Mouse (Mus musculus) midbrain, embryonic 16.5 days (tissue): Measurements from ENCODE around the gene Sco2. TPM values are rescaled to one million over a fixed set of nuclear protein-coding genes. Genes with fewer than 3 reads are reported as not detected.

ENCODE experiments used
- ATAC-seq: fragments of 200-750 bp; cut with Nextera tagmentation; 2 replicates; pipeline ENCODE4 v1.8.0; 2017; ENCODE audit warnings: moderate TSS enrichment
- H3K27ac ChIP-seq: fragments of 300-500 bp; sonication (generic); 2 replicates; pipeline ENCODE4 v1.5.1; 2014; ENCODE audit warnings: mild to moderate bottlenecking, low read length, mixed read lengths
- H3K27me3 ChIP-seq: fragments of 300-500 bp; sonication (generic); 2 replicates; pipeline ENCODE4 v1.6.1; 2014; ENCODE audit warnings: low read depth, low read length, mixed read lengths; ENCODE audit not compliant: control insufficient read depth, insufficient read depth
- H3K36me3 ChIP-seq: fragments of 300-500 bp; sonication (generic); 2 replicates; pipeline ENCODE4 v1.6.1; 2014; ENCODE audit warnings: mild to moderate bottlenecking, low read length, moderate library complexity, mixed read lengths; ENCODE audit not compliant: control insufficient read depth, insufficient read depth
- H3K4me1 ChIP-seq: fragments of 300-500 bp; sonication (generic); 2 replicates; pipeline ENCODE4 v1.6.1; 2014; ENCODE audit warnings: mild to moderate bottlenecking, low read length, mixed read lengths; ENCODE audit not compliant: control insufficient read depth, insufficient read depth
- H3K4me2 ChIP-seq: fragments of 300-500 bp; sonication (generic); 2 replicates; pipeline ENCODE4 v1.6.1; 2014; ENCODE audit warnings: mild to moderate bottlenecking, low read length, mixed read lengths
- H3K4me3 ChIP-seq: fragments of 300-500 bp; sonication (generic); 2 replicates; pipeline ENCODE4 v1.5.1; 2014; ENCODE audit warnings: low read depth, mild to moderate bottlenecking, low read length, moderate library complexity, mixed read lengths
- H3K9ac ChIP-seq: fragments of 300-500 bp; sonication (generic); 2 replicates; pipeline ENCODE4 v1.6.1; 2014; ENCODE audit warnings: low read depth, low read length, mixed read lengths
- H3K9me3 ChIP-seq: fragments of 300-500 bp; sonication (generic); replicated peaks from 2 replicates; pipeline ENCODE4 v1.6.1; 2014; ENCODE audit warnings: mild to moderate bottlenecking, low read length, mixed read lengths; ENCODE audit not compliant: control insufficient read depth, poor library complexity, severe bottlenecking
- WGBS: fragments of 180-500 bp; shearing (Covaris S2); extraction: QIAGEN DNeasy Blood & Tissue Kit; methylation state at CpG from one replicate; pipeline ENCODE4 v1.1.7; 2014; 5-methylcytosine and 5-hydroxymethylcytosine counted together
- polyA plus RNA-seq: library from polyadenylated mRNA; unstranded; fragments of >200 nt; fragmentation: Nextera tagmentation; extraction: Ambion mirVana; gene quantifications from 2 replicates; pipeline ENCODE4 v1.2.1, GENCODE M21; 2015

Gene Sco2
- polyA plus RNA-seq = 11.8 and 16.4 TPM in 2 replicates

- H3K4me1 ChIP-seq = peaks cover 18% of the 10 kb centered on the region
- H3K9ac ChIP-seq = peak within 1 kb of the TSS; percentile 88
- H3K4me2 ChIP-seq = peak within 1 kb of the TSS; percentile 82
- ATAC-seq = peak; percentile 88
- H3K27ac ChIP-seq = peak within 1 kb of the TSS; percentile 94
- WGBS = under 1% methylated on average over 42 of the region's 42 CpGs
- no peaks in the 10 kb centered on the region for H3K9me3 ChIP-seq
- H3K36me3 ChIP-seq = peaks cover 18% of the 10 kb centered on the region
- peak within 1 kb of the TSS; percentile 72 for H3K4me3 ChIP-seq
- H3K27me3 ChIP-seq = peaks cover 28% of the 10 kb centered on the region
Measured at GRCm38 (mm10) chr15:89373762-89374248, at the start of gene Sco2. Sco2 (minus strand) TSS chr15:89373846.

- H3K9me3 ChIP-seq = no peaks in the 10 kb centered on the region
- no peak overlapping the region for H3K9ac ChIP-seq
- 93% methylated on average over 9 of the region's 9 CpGs for WGBS
- no peak overlapping the region for H3K4me3 ChIP-seq
- H3K36me3 ChIP-seq = peaks cover 24% of the 10 kb centered on the region
- no peak overlapping the region for H3K4me2 ChIP-seq
- H3K27me3 ChIP-seq = no peaks in the 10 kb centered on the region
- ATAC-seq = no peak
- H3K27ac ChIP-seq = no peak overlapping the region
- H3K4me1 ChIP-seq = no peaks in the 10 kb centered on the region
Measured at GRCm38 (mm10) chr15:89421938-89422337, 48.3 kb upstream of the Sco2 start.

- H3K4me1 ChIP-seq = no peaks in the 10 kb centered on the region
- peaks cover 9% of the 10 kb centered on the region; the same call in 1 of the 2 replicates for H3K36me3 ChIP-seq
- 90% methylated on average over 8 of the region's 8 CpGs for WGBS
- ATAC-seq = no peak
- H3K4me2 ChIP-seq = no peak overlapping the region
- no peak overlapping the region for H3K27ac ChIP-seq
- no peak overlapping the region for H3K9ac ChIP-seq
- H3K4me3 ChIP-seq = no peak overlapping the region
- no peaks in the 10 kb centered on the region for H3K9me3 ChIP-seq
- H3K27me3 ChIP-seq = no peaks in the 10 kb centered on the region
Measured at GRCm38 (mm10) chr15:89415282-89415681, 41.6 kb upstream of the Sco2 start.

- no peak within 1 kb of the TSS for H3K9ac ChIP-seq
- no peak within 1 kb of the TSS for H3K4me3 ChIP-seq
- no peaks in the 10 kb centered on the region for H3K36me3 ChIP-seq
- H3K4me1 ChIP-seq = no peaks in the 10 kb centered on the region
- no peak for ATAC-seq
- no peak within 1 kb of the TSS for H3K27ac ChIP-seq
- peaks cover 3% of the 10 kb centered on the region; the same call in 1 of the 2 replicates for H3K9me3 ChIP-seq
- WGBS = 91% methylated on average over 24 of the region's 24 CpGs
- no peaks in the 10 kb centered on the region for H3K27me3 ChIP-seq
- no peak within 1 kb of the TSS for H3K4me2 ChIP-seq
Measured at GRCm38 (mm10) chr15:89410118-89410517, 36.5 kb upstream of the Sco2 start, which contains the start of gene Syce3. Syce3 (minus strand) TSS chr15:89410503.

- ATAC-seq = no peak
- H3K36me3 ChIP-seq = no peaks in the 10 kb centered on the region
- no peak overlapping the region for H3K4me2 ChIP-seq
- no peak overlapping the region for H3K27ac ChIP-seq
- no peaks in the 10 kb centered on the region for H3K4me1 ChIP-seq
- peaks cover 3% of the 10 kb centered on the region; the same call in 1 of the 2 replicates for H3K9me3 ChIP-seq
- H3K9ac ChIP-seq = no peak overlapping the region
- no peak overlapping the region for H3K4me3 ChIP-seq
- no peaks in the 10 kb centered on the region for H3K27me3 ChIP-seq
Measured at GRCm38 (mm10) chr15:89406691-89407090, 33.0 kb upstream of the Sco2 start.

GRCm38 (mm10) chr15:89404831-89405623 is 31.4 kb upstream of the Sco2 start:
- no peak overlapping the region for H3K4me3 ChIP-seq
- no peak overlapping the region for H3K27ac ChIP-seq
- no peak overlapping the region for H3K4me2 ChIP-seq
- H3K36me3 ChIP-seq = no peaks in the 10 kb centered on the region
- no peaks in the 10 kb centered on the region for H3K4me1 ChIP-seq
- 87% methylated on average over 10 of the region's 10 CpGs for WGBS
- ATAC-seq = no peak
- H3K9ac ChIP-seq = no peak overlapping the region
- H3K9me3 ChIP-seq = peaks cover 3% of the 10 kb centered on the region; the same call in 1 of the 2 replicates
- H3K27me3 ChIP-seq = no peaks in the 10 kb centered on the region

- no peak overlapping the region for H3K9ac ChIP-seq
- H3K4me3 ChIP-seq = no peak overlapping the region
- WGBS = 94% methylated on average over 1 of the region's 1 CpGs
- ATAC-seq = no peak
- H3K4me1 ChIP-seq = no peaks in the 10 kb centered on the region
- H3K9me3 ChIP-seq = 0 out of 2 replicates have a peak, but pooled peaks cover 3% of the 10 kb centered on the region
- no peaks in the 10 kb centered on the region for H3K36me3 ChIP-seq
- no peak overlapping the region for H3K27ac ChIP-seq
- H3K4me2 ChIP-seq = no peak overlapping the region
- no peaks in the 10 kb centered on the region for H3K27me3 ChIP-seq
Measured at GRCm38 (mm10) chr15:89402471-89402870, 28.8 kb upstream of the Sco2 start.

GRCm38 (mm10) chr15:89399716-89400115 is 26.1 kb upstream of the Sco2 start:
- H3K4me1 ChIP-seq = no peaks in the 10 kb centered on the region
- H3K27me3 ChIP-seq = no peaks in the 10 kb centered on the region
- H3K36me3 ChIP-seq = no peaks in the 10 kb centered on the region
- no peak for ATAC-seq
- no peaks in the 10 kb centered on the region for H3K9me3 ChIP-seq
- H3K9ac ChIP-seq = no peak overlapping the region
- H3K4me2 ChIP-seq = no peak overlapping the region
- 60% methylated on average over 1 of the region's 1 CpGs for WGBS
- H3K4me3 ChIP-seq = no peak overlapping the region
- H3K27ac ChIP-seq = no peak overlapping the region

GRCm38 (mm10) chr15:89398146-89398545 is 24.5 kb upstream of the Sco2 start:
- Histone ChIP-seq H3K9ac (no peak overlapping the region), H3K36me3 (no peaks in the 10 kb centered on the region), H3K27ac (no peak overlapping the region), H3K9me3 (no peaks in the 10 kb centered on the region), H3K4me1 (no peaks in the 10 kb centered on the region), H3K4me2 (no peak overlapping the region), H3K4me3 (no peak overlapping the region), H3K27me3 (no peaks in the 10 kb centered on the region)
- ATAC-seq = no peak
- WGBS = 81% methylated on average over 2 of the region's 2 CpGs
